Mouse (Mus musculus) kidney, embryonic 16.5 days (tissue): ENCODE results near the gene Gab2. TPM values are rescaled to one million over a fixed set of nuclear protein-coding genes. Genes with fewer than 3 reads are reported as not detected.

ENCODE experiments used
- ATAC-seq: fragments of 200-750 bp; cut with Nextera tagmentation; 2 replicates; pipeline ENCODE4 v1.8.0; 2017; ENCODE audit warnings: moderate TSS enrichment; ENCODE audit not compliant: low FRiP score, low TSS enrichment
- H3K27ac ChIP-seq: fragments of 300-500 bp; sonication (generic); 2 replicates; pipeline ENCODE4 v1.5.1; 2014; ENCODE audit warnings: low read length
- H3K27me3 ChIP-seq: fragments of 300-500 bp; sonication (generic); 2 replicates; pipeline ENCODE4 v1.6.1; 2014; ENCODE audit warnings: low read length, control low read depth, mixed read lengths; ENCODE audit not compliant: insufficient read depth
- H3K36me3 ChIP-seq: fragments of 300-500 bp; sonication (generic); 2 replicates; pipeline ENCODE4 v1.6.1; 2014; ENCODE audit warnings: low read length, control low read depth, mixed read lengths; ENCODE audit not compliant: insufficient read depth
- H3K4me1 ChIP-seq: fragments of 300-500 bp; sonication (generic); 2 replicates; pipeline ENCODE4 v1.6.1; 2014; ENCODE audit warnings: low read length, control low read depth, mixed read lengths; ENCODE audit not compliant: insufficient read depth
- H3K4me2 ChIP-seq: fragments of 300-500 bp; sonication (generic); replicated peaks from 2 replicates; pipeline ENCODE4 v1.6.1; 2014; ENCODE audit warnings: low read depth, low read length
- H3K4me3 ChIP-seq: fragments of 300-500 bp; sonication (generic); 2 replicates; pipeline ENCODE4 v1.5.1; 2014; ENCODE audit warnings: mild to moderate bottlenecking, low read length
- H3K9ac ChIP-seq: fragments of 300-500 bp; sonication (generic); replicated peaks from 2 replicates; pipeline ENCODE4 v1.6.1; 2014; ENCODE audit warnings: low read length
- H3K9me3 ChIP-seq: fragments of 300-500 bp; sonication (generic); 2 replicates; pipeline ENCODE4 v1.6.1; 2016; ENCODE audit warnings: low read length, control low read depth
- whole genome bisulfite sequencing: fragments of 180-500 bp; shearing (Covaris S2); extraction: QIAGEN DNeasy Blood & Tissue Kit; methylation state at CpG from one replicate; pipeline ENCODE4 v1.1.7; 2014; 5-methylcytosine and 5-hydroxymethylcytosine counted together
- polyA plus RNA-seq: library from polyadenylated mRNA; unstranded; fragments of >200 nt; fragmentation: Nextera tagmentation; extraction: Ambion mirVana; gene quantifications from 2 replicates; pipeline ENCODE4 v1.2.1, GENCODE M21; 2015

Gab2 gene
- polyA plus RNA-seq, 1 experiment from 2014 or later = 13.9 TPM

DNA sequence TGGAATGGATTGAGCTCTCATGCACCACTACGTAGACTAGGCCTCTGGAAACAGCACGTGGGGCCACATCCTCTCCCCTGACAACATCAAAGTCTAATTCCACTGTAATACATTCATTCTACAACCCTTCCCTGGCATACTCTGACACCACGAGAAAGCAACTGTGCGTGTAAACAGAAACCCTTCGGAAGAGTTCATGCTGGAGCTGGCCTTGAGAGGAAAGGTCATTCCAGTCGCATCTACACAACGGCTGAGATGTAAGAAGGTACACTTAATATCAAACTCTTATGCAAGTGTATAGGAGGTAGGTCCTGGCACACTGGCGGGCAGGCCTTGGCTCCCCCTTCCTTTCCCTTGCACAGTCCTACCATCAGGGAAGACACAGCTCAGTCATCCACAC is 243.0 kb downstream of the Gab2 start:
- no peaks in the 10 kb centered on the region; the same call in 1 of the 2 replicates for H3K36me3 ChIP-seq
- no peak overlapping the region for H3K4me2 ChIP-seq
- H3K27me3 ChIP-seq = peaks cover 35% of the 10 kb centered on the region
- no peak overlapping the region for H3K4me3 ChIP-seq
- no peaks in the 10 kb centered on the region for H3K9me3 ChIP-seq
- H3K4me1 ChIP-seq = peaks cover 12% of the 10 kb centered on the region
- 87% methylated on average over 8 of the region's 8 CpGs for WGBS
- ATAC-seq = no peak
- H3K27ac ChIP-seq = no peak overlapping the region
- H3K9ac ChIP-seq = no peak overlapping the region

DNA sequence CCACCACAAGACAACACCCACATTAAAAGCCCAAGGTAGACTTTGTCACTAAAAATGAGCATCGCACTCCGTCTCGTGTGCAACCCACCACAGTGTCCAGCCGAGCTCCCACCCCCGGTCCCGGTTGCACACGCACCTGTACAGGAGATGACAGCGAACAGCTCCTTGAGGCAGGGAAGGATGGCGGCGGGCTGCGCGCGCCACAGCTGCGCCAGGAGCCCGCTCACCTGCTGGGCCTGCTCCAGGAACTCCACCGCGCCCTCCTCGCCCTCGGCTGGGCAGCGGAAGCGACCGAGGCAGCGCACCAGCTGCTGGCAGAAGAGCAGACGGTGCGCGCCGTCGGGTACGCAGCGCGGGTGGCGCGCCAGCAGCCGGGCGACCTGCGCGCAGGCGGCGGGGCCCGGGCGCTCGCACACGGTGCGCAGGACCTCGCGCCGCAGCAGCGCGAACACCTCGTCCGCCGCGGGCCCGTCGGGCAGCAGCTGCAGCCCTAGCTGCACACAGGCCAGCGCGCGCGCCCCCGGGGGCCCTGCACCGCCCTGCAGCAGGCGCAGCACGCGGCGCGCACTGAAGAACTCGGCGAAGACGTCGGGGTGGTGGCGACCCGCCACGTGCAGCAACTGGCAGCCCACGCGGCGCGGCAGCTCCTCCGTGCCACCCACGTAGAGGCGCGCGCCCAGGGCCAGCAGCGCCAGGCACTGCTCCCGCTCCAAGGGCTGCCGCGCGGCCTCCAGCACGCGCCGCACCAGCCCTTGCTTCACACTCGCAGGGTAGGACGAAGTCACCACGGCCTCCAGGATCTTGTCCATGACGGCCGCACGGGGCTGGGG is 244.0 kb downstream of the Gab2 start:
- WGBS = 9% methylated on average over 87 of the region's 96 CpGs
- peak; percentile 36; the same call in 1 of the 2 replicates for ATAC-seq
- Histone ChIP-seq H3K4me1 (peaks cover 13% of the 10 kb centered on the region), H3K36me3 (no peaks in the 10 kb centered on the region), H3K9ac (peak overlapping the region; percentile 32), H3K9me3 (no peaks in the 10 kb centered on the region), H3K27me3 (peaks cover 35% of the 10 kb centered on the region), H3K4me3 (peak overlapping the region; percentile 39), H3K27ac (no peak overlapping the region), H3K4me2 (peak overlapping the region; percentile 57)

GRCm38 (mm10) chr7:97327376-97327775 is 246.0 kb downstream of the Gab2 start:
- H3K9me3 ChIP-seq = no peaks in the 10 kb centered on the region
- H3K27me3 ChIP-seq = peaks cover 35% of the 10 kb centered on the region
- H3K4me3 ChIP-seq = no peak overlapping the region
- ATAC-seq = no peak
- no peaks in the 10 kb centered on the region for H3K36me3 ChIP-seq
- H3K4me2 ChIP-seq = no peak overlapping the region
- H3K27ac ChIP-seq = no peak overlapping the region
- no peak overlapping the region for H3K9ac ChIP-seq
- H3K4me1 ChIP-seq = peaks cover 22% of the 10 kb centered on the region
- WGBS = 90% methylated on average over 4 of the region's 4 CpGs

GRCm38 (mm10) chr7:97328891-97329588 is 247.7 kb downstream of the Gab2 start:
- Histone ChIP-seq H3K9me3 (no peaks in the 10 kb centered on the region), H3K4me3 (no peak overlapping the region), H3K36me3 (no peaks in the 10 kb centered on the region), H3K27ac (no peak overlapping the region), H3K9ac (no peak overlapping the region), H3K4me1 (peaks cover 30% of the 10 kb centered on the region), H3K4me2 (no peak overlapping the region), H3K27me3 (peaks cover 35% of the 10 kb centered on the region)
- no peak for ATAC-seq
- 44% methylated on average over 13 of the region's 13 CpGs for WGBS

DNA sequence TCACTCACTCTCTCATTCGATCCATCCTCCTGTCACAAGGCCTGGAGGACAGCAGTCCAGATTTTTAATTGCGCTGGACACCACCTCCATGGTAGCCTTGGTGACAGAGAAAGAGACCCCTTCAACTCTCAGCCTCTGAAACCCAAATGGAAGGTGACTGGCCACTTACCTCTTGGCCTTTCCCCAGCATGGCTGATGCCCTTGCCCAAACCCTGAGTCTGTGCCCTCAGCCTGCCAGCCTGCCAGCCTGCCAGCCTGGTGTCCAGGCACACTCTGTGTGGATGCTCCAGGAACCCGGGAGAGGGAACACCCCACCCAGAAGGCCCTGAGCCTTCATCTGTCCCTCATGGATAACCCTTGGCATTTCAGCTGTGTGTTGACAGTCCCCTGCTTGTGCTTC is 248.3 kb downstream of the Gab2 start:
- no peak overlapping the region for H3K4me2 ChIP-seq
- H3K27me3 ChIP-seq = peaks cover 28% of the 10 kb centered on the region
- H3K9me3 ChIP-seq = no peaks in the 10 kb centered on the region
- no peak for ATAC-seq
- 90% methylated on average over 3 of the region's 3 CpGs for WGBS
- H3K36me3 ChIP-seq = no peaks in the 10 kb centered on the region
- H3K9ac ChIP-seq = no peak overlapping the region
- H3K4me1 ChIP-seq = peaks cover 30% of the 10 kb centered on the region
- H3K4me3 ChIP-seq = no peak overlapping the region
- H3K27ac ChIP-seq = no peak overlapping the region

- Histone ChIP-seq H3K4me2 (peak overlapping the region; percentile 86), H3K4me1 (peaks cover 22% of the 10 kb centered on the region), H3K9ac (peak overlapping the region; percentile 70), H3K36me3 (no peaks in the 10 kb centered on the region), H3K27me3 (peaks cover 14% of the 10 kb centered on the region), H3K4me3 (peak overlapping the region; percentile 69), H3K27ac (no peak overlapping the region), H3K9me3 (no peaks in the 10 kb centered on the region)
- ATAC-seq = no peak
- 68% methylated on average over 11 of the region's 11 CpGs for WGBS
Measured at GRCm38 (mm10) chr7:97330931-97331645, 249.7 kb downstream of the Gab2 start.

DNA sequence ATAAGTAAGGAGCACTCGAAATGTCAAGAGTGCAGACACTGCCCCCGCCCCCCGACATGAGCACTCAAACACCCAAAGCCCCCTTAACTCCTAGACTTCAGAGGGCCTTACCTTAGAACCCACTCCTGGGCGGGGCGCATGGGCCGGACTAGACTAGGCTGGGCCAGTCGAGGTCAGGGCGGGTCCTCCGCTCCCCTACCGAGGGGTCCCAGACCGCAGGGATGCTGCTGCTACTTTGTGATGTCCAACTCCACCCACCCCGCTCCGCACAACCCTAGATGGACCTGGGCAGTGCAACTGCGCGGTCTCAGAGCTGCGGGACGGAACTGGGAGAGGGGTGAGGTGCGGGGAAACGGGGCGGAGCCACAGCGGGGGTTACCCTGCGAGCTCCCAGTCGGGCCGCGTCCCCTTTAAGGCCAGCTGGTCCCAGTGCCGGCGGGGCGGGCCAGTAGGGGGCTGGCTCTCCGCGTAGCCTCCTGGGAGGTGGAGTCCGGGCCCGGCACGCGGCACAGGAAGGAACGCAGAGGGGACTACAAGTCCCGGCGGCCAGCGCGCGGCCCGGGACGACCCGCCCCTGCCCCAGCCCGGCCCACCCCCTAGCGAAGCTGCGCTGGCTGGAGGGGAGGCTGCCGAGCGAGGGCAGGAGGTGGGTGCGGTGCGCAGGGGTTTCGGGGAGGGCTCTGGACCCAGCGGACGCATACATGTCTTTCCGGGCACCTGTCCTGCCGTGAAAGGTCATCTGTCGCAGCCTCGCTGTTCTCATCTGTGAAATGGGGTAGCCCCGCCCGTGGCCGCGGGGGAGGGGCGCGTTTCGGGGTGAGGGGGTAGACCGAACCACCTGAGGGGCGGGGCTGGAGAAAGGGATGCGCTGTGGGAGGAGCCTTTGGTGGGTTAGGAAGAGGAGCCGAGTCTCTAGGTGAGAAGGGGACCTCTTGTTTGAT is 250.6 kb downstream of the Gab2 start, which contains the start of the genes Usp35 and Kctd21:
Gene Usp35, minus strand, starts transcription at position 295 of the 941 bp plus-strand sequence.
Gene Kctd21, plus strand, starts transcription at position 602 of the 941 bp plus-strand sequence.
- ATAC-seq = peak; percentile 99

DNA sequence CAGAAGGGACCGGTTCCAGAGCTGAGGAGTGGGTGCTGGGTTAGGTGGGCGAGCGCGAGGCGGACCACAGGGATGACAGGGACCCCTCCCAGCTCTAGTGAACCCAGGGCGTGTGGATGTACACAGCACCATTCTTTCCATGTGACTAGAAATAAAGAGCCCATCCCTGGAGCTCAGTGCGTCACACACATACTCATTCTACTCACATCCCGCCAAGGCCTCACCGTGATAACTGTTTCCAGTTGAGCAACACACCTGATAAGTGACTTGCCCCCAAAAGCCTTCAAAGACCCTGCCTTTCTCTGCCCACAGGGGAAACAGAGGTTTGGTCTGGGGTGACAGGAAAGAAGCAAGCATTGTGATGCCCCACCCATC is 251.3 kb downstream of the Gab2 start:
- WGBS = 4% methylated on average over 9 of the region's 9 CpGs
- Histone ChIP-seq H3K4me3 (peak overlapping the region; percentile 69), H3K27ac (no peak overlapping the region), H3K4me1 (peaks cover 22% of the 10 kb centered on the region), H3K9ac (peak overlapping the region; percentile 68), H3K36me3 (no peaks in the 10 kb centered on the region), H3K4me2 (peak overlapping the region; percentile 76), H3K27me3 (no peaks in the 10 kb centered on the region), H3K9me3 (no peaks in the 10 kb centered on the region)
- ATAC-seq = no peak

More for the DNA sequence above, 250.6 kb downstream of the Gab2 start, which contains the start of the genes Usp35 and Kctd21:
- Histone ChIP-seq H3K27ac (no peak within 1 kb of the TSS), H3K4me2 (peak within 1 kb of the TSS; percentile 86), H3K9me3 (no peaks in the 10 kb centered on the region), H3K27me3 (peaks cover 5% of the 10 kb centered on the region; the same call in 1 of the 2 replicates), H3K9ac (peak within 1 kb of the TSS; percentile 70), H3K4me1 (peaks cover 22% of the 10 kb centered on the region), H3K4me3 (peak within 1 kb of the TSS; percentile 69), H3K36me3 (no peaks in the 10 kb centered on the region)
- WGBS = 0% methylated on average over 64 of the region's 68 CpGs
